Mouse (Mus musculus) lung, postnatal 0 days (tissue): ENCODE measurements at regions not wholly inside any gene's neighbourhood (a gene's known extent, or its start where the extent isn't known, plus 50 kb on each side); places are given as distances from the start of the nearest gene placed in this dataset.

ENCODE experiments used
- CTCF ChIP-seq: IDR thresholded peaks from 2 replicates; pipeline ENCODE4 v1.5.1; 2016; ENCODE audit warnings: antibody characterized with exemption, mild to moderate bottlenecking
- EP300 ChIP-seq: IDR thresholded peaks from 2 replicates; pipeline ENCODE4 v1.6.1; 2016; ENCODE audit warnings: antibody characterized with exemption, mild to moderate bottlenecking, control low read depth

GRCm38 (mm10) chr15:7012446-7012845 lies 78.0 kb upstream of the Lifr start:
- TF ChIP-seq EP300 (no peak), CTCF (no peak)
